Mouse (Mus musculus) embryo, embryonic 11 days (tissue): ENCODE measurements around the gene Kat6b.
"Not testable (repeated sequence)": the region's sequence is repeated elsewhere in the genome, so short reads cannot be mapped to it uniquely, and the experiment has no call there.

Source experiments
- DNase-seq: peaks from one replicate; pipeline ENCODE4 v3.0.0-alpha.2; 2015

Kat6b gene

GRCm38 (mm10) chr14:21481231-21481630 is at the start of gene Kat6b:
Kat6b (plus strand) TSS chr14:21481434.
- DNase-seq: no peak

GRCm38 (mm10) chr14:21433415-21433814 is 47.8 kb upstream of the Kat6b start:
- no peak for DNase-seq

GRCm38 (mm10) chr14:21433995-21434394 is 47.2 kb upstream of the Kat6b start:
- peak; percentile 47 for DNase-seq

- no peak for DNase-seq
Measured at GRCm38 (mm10) chr14:21434686-21435085, 46.5 kb upstream of the Kat6b start.

GRCm38 (mm10) chr14:21439785-21440184 is 41.4 kb upstream of the Kat6b start:
- DNase-seq: peak; percentile 53

- no peak for DNase-seq
Measured at GRCm38 (mm10) chr14:21440526-21440925, 40.7 kb upstream of the Kat6b start.

GRCm38 (mm10) chr14:21441772-21442533 is 39.3 kb upstream of the Kat6b start:
- peak; percentile 63 for DNase-seq

GRCm38 (mm10) chr14:21452581-21452980 is 28.7 kb upstream of the Kat6b start:
- no peak for DNase-seq

- DNase-seq: no peak
Measured at GRCm38 (mm10) chr14:21453896-21454295, 27.3 kb upstream of the Kat6b start.

GRCm38 (mm10) chr14:21455654-21456350 is 25.4 kb upstream of the Kat6b start:
- DNase-seq: no peak

- no peak for DNase-seq
Measured at GRCm38 (mm10) chr14:21456526-21456925, 24.7 kb upstream of the Kat6b start.

GRCm38 (mm10) chr14:21457876-21458275 is 23.4 kb upstream of the Kat6b start:
- DNase-seq: no peak

- DNase-seq: no peak
Measured at GRCm38 (mm10) chr14:21458696-21459095, 22.5 kb upstream of the Kat6b start.

- no peak for DNase-seq
Measured at GRCm38 (mm10) chr14:21459163-21459562, 22.1 kb upstream of the Kat6b start.

- DNase-seq: no peak
Measured at GRCm38 (mm10) chr14:21462398-21462797, 18.8 kb upstream of the Kat6b start.

- DNase-seq: no peak
Measured at GRCm38 (mm10) chr14:21463117-21463712, 18.0 kb upstream of the Kat6b start.

GRCm38 (mm10) chr14:21470386-21470785 is 10.8 kb upstream of the Kat6b start:
- DNase-seq: no peak

- no peak for DNase-seq
Measured at GRCm38 (mm10) chr14:21471975-21472374, 9.3 kb upstream of the Kat6b start.

- not testable (repeated sequence) for DNase-seq
Measured at GRCm38 (mm10) chr14:21474593-21475132, 6.6 kb upstream of the Kat6b start.

GRCm38 (mm10) chr14:21477181-21477580 is 4.1 kb upstream of the Kat6b start:
- no peak for DNase-seq

GRCm38 (mm10) chr14:21479566-21479965 is 1.7 kb upstream of the Kat6b start:
- DNase-seq: no peak

- DNase-seq: no peak
Measured at GRCm38 (mm10) chr14:21480191-21480590, 1.0 kb upstream of the Kat6b start.

GRCm38 (mm10) chr14:21484199-21484598 is 3.0 kb downstream of the Kat6b start:
- DNase-seq: no peak

GRCm38 (mm10) chr14:21484693-21485092 is 3.5 kb downstream of the Kat6b start:
- DNase-seq: no peak
